Mouse (Mus musculus) adrenal gland, postnatal 36 days (tissue): ENCODE measurements at regions not wholly inside any gene's neighbourhood (a gene's known extent, or its start where the extent isn't known, plus 50 kb on each side); places are given as distances from the start of the nearest gene placed in this dataset.
"Not testable (repeated sequence)": the region's sequence is repeated elsewhere in the genome, so short reads cannot be mapped to it uniquely, and the experiment has no call there.

Experiments used
- DNase-seq, 2 experiments: peaks; one replicate each; pipeline ENCODE4 v3.0.0; 2021; ENCODE audit warnings: mixed read lengths in 1 of 2

DNA sequence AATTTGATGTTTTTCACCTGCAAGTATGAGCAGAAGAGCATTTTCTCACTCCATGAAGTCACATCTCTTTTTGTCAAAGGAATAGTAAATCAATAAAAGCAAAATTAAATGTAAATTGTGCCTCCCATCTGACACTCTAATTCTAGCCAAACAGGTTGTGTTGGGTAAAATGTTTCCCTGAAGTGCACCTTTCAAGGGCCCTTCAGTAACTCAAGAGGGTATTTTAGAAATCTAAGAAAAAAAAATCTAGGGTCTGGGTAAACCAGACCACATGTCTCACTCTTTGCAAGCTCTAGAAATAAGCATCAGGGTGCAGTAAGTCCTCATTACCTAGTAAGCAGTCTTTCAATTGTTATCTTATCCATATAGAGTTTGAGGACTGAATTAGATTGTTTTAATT is 521.2 kb downstream of the Serpinb8 start:
- no peak for DNase-seq

DNA sequence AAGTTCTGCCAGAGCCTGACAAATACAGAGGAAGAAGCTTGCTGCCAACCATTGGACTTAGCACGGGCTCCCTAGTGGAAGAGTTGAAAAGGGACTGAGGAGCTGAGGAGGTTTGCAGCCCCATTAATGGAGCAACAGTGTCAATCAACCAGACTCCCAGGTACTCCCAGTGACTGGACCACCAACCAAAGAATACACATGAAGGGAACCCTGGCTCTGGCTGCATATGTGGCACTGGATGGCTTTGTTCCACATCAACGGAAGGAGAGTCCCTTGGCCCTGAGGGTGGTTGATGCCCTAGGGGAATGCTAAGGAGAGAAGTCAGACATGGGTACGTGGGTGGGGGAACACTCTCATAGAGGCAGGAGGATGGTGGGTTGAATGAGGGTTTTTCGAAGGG is 537.6 kb downstream of the Serpinb8 start:
- DNase-seq = no peak

DNA sequence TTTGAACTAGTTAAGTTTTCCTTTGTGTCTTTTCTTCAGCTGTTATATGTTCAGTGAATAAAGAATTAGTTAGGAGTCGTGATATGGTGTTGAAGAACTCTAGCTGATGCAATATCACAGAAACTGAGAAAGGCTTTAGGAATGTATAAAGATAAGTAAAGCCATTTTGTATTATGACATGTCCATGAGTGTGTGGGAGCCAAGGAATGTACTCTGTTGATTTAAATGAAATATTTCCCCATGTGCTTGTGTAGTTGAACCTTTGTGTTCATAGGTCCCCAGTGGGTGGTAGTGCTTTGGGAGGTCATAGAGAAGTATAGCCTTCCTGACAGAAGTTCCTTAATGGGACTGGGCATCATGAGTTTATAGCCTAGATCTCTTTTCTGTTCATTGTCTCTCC is 542.2 kb downstream of the Serpinb8 start:
- no peak for DNase-seq

DNA sequence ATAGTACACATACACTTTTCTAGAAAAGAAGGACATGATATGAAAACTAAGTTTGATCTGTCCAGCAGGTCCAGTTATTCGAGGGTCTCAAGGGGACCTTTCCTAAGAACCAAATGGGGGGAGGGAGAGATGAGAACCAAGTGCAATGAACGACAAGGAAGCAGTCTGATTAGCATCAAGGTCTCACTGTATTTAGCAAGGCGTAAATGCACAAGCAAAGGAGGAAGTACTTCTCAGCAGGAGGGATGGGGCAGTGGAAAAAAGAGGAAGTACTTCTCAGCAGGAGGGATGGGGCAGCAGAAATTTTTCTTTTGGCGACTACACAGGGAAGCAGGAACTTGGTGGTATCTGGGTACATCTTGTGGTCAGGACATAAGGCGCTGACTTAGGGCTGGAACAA is 545.5 kb downstream of the Serpinb8 start:
- not testable (repeated sequence) for DNase-seq

DNA sequence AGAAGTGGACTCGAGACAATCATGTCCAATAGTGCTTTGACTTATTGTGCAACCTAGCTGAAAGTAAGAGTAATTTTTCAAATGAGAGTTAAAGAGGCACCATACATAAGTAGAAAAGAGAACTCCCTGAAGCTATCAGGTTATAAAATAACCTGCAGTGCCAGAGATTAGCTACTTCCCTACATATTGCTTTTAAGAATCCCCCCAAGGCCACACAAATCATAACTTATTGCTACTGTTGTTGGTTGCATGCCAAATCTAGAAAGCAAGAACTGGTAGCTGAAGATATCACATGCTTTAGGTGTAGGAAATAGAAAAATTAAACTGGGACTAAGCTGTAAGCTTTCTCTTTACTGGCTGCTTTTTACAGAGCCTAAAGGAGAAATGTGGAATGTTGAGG is 554.3 kb downstream of the Serpinb8 start:
- DNase-seq = no peak

DNA sequence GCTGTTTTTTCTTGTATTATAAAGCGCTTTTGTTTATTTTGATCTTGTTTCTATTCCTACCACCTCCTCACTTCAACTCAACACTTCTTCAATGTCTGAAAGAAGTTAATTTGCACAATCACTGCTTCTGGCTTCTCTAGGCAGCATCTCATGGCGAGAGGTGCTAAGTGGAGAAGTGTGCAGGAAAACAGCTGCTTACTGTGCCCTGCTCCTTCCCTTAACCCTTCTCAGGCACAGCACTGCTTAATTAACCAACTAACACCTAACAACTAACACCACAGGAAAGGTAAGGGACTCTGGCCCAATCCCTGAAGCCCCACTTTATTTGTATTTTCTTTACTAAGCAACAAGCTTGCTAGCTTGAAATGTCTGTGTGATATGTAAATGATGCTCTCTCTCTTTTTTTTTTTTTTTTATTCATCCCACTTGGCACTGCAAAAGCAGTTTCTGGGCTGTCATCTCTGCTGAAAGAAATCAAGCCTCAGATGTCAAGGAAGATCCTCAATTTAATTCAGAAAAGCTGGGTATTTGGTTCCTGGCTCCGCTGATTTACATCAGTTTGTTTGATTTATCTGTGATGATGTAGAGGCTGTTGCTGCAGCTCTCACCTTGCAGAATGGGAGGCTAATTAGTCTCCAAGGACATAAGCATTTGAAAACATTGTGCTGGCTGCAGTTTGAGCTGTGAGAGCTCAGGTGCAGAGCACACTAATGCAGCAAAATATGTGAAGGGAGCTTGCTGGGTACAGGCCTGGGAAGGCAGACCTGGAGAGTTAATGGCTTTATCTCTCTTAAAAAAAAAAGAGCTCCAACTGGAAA is 591.8 kb downstream of the Serpinb8 start:
- DNase-seq = no peak

DNA sequence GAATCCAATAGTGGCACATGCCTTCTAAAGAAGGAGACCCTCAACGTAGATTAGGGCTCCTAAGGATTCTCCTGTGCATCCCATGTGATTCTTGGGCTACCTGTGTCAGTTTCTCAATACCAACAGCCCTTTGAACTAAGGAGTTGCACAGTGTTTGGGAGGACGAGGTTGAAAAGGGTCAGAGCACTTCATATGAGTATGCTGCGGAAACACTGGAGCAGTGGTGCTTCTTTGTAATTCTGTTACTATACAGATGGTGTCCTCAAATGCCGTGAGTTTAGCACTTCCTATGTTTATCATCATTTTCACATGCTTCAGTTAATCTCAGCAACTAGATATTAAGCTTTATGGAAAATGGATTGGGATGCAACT is 592.3 kb downstream of the Serpinb8 start:
- no peak for DNase-seq

DNA sequence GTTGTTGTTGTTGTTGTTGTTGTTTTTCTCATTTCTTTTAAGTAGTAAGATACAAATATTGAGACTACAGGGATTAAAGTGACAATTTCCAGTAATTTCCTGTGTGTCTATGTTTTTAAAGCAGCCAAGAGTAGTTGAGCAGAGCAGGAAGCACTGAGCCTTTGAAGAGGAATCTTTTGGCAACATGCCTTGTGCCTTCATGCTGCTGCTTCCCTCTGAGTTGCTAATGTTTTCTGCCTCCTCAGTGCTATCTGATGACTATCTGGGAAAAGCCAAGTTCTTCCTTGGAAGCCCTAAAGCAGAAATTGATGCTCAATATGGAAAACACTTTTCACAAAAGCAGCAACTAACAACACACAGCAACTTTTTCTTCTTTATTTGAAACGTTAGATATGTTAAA is 634.2 kb downstream of the Serpinb8 start:
- no peak for DNase-seq

DNA sequence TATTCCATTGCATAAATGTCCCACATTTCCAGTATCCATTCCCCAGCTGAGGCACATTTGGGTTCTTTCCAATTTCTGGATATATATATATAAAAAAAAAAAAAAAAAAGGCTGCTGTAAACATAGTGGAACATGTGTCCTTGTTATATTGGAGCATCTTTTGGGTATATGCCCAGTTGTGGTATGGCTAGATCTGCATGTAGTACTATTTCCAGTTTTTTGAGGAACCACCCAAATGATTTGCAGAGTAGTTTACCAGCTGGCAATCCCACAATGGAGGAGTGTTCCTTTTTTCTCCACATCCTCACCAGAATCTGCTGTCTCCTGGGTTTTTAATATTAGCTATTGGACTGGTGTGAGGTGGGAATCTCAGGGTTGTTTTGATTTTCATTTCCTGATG is 650.3 kb downstream of the Serpinb8 start:
- no peak for DNase-seq

DNA sequence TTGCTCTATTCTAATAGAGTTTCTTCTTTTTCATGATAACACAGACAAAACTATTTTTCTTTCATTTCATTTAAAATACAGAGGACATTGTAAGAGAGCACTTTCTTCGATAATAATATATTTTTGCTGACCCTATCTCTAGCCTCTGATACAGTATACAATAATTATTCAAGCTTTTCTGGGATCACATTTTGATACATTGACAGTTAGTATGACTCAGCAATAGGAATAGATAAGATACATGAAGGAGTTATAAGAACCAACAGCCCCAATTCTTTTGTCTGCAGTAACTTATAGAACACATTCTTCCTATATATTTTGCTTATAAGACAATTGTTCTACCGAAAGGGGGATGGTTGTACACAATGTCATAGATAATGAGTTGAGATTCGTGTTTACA is 665.3 kb downstream of the Serpinb8 start:
- DNase-seq = no peak

DNA sequence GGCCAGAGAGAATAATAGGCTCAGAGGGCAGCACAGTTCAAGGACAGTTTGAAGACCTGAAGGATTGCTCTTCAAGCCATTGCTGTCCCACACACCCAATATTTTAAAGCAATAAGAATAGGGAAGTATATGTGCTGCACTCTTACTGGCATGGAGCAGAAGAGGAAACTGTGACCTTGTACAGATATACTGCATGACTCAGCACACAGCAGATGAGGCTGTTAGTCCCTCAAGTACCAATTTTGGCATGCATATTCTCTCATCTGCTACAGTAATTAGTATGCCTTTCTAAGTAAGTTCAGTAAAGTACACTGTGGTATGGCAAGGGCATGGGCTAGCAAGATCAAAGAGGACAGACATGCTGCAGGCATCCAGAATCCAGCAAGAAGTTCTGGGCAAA is 669.5 kb downstream of the Serpinb8 start:
- no peak for DNase-seq

DNA sequence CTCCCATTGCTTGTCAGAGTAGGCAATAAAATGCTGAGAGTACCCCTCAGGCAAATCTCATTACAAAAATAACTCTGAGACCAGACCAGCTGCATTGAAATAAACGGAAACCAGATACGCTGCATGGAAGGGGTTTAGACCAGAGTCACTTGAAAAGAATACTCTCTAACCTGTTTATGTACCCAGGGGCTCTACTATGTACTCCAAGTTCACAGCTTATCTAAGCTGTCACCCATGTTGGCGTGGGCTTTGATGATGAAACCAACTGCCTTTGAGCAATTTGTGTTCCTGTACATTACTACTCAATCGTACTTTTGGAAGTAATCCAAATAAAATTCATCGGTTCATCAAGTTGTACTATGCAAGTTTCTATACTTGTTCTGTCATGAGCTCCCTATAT is 692.3 kb downstream of the Serpinb8 start:
- no peak for DNase-seq

DNA sequence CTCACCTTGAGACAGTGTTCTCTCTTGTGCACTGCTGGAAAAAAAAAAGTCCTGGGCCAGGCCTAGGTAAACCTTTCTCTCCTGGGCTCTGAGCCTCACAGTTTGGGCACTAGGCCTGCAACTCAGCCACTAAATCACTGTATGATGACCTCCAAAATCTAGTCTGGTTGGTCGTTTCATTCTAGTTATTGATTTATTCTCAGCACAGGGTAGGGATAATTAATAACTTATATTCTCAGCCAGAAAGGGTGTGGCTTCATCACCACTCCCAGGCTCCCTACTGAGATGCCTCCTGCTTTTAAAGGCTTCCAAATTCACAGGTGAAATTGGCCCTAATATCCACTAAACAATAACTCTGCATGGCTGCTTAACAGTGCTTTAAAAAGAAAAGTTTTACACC is 696.8 kb downstream of the Serpinb8 start:
- DNase-seq = no peak
